Mouse (Mus musculus): ENCODE measurements at regions not wholly inside any gene's neighbourhood (a gene's known extent, or its start where the extent isn't known, plus 50 kb on each side); places are given as distances from the start of the nearest gene placed in this dataset.

DNA sequence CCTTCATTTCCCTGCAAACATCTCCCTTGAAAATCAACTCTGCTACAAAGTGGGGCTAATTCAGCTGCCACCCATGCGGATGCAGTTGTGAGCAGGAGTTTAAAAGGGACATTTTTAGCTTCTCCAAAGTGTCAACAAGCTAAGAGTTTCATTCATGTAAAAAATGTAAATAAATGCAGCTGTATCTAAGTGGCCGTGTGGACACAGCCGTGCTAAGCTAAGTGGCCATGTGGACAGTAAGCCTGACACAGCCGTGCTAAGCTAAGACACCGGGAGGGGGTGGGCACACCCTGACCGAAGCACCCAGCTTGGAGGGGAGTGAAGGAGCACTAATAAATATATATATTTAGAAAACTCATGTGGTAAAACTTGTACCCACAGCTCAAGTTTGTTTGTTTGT lies 52.6 kb upstream of the Cnih3 start:
- no peak for DNase-seq (ENCODE audit: low spot score in 2 of 2)

GRCm38 (mm10) chr1:181302151-181302550 lies 50.3 kb upstream of the Cnih3 start:
- DNase-seq (ENCODE audit: low spot score in 2 of 2) = no peak
